Mouse (Mus musculus) adrenal gland, postnatal 36 days (tissue): Measurements from ENCODE around the gene Itga10. TPM values are rescaled to one million over a fixed set of nuclear protein-coding genes. Genes with fewer than 3 reads are reported as not detected.
"Not testable (repeated sequence)": the region's sequence is repeated elsewhere in the genome, so short reads cannot be mapped to it uniquely, and the experiment has no call there.

Experiments used
- DNase-seq, 2 experiments: peaks; one replicate each; pipeline ENCODE4 v3.0.0; 2021; ENCODE audit warnings: mixed read lengths in 1 of 2
- long read RNA-seq, 2 experiments: library from polyadenylated mRNA; stranded (forward); transcript quantifications; one replicate each; pipeline ENCODE4 v2.0.0; 2021; ENCODE audit warnings: borderline sequencing depth in 2 of 2
- total RNA-seq, 2 experiments: library from RNA; stranded (reverse); gene quantifications; 2 replicates each; pipeline ENCODE4 v1.2.3; 2021

Gene Itga10
- 1 to 10 TPM; 1.3 to 2.3 TPM for total RNA-seq
- long read RNA-seq, experiment 1 = 0 reads
- long read RNA-seq, experiment 2 = 0 reads

DNA sequence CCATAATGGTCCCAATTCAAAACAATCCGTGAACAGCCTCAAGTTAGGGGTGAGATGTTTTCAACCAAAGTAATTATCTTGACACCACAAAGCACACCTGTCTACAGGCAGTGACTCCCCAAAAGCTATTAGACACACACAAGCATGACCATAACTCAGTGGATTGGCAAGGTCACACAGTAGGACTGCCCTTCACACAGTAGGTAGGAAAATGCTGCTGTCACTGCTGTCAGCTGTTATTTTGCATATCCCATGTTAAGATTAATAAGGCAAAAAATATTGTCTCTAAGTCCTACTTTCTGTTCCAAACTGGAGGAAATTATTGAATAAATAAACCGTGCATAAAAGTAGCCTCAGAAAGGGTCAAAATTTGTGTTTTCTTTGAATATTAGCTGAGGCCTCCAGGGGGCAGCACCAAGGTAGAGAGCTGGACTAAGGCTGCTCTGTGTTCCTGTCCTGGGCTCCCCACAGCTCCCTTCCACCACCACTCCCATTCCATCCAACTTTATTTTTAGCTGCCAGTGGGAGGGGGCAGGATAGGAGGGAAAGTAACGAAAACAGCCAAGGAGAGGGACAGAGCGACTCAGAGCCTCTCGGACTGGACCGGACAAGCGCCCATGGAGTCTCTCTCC, at the start of gene Itga10:
Gene Itga10 (plus strand): TSS at position 567 of the 632 bp plus-strand sequence.
- peak; percentile 27 to 58 for DNase-seq

DNA sequence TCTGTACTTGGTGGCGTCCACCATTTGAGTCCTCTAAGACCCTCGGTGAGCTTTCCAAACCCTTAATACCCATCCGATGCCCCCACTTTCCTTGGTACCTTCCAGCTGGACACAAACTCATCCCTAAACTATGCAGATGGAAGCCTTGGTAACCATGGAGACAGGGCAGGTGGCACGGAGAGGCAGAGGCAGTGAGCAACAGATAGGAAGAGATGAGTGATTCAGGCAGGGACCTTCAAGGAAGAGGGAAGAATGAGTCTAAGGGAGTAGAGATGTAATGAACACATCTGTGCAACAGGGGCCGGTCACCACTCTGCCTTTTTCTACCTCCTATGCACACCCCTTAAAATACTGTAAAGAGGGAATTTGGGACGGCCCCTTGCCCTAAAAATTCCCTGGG, 49.7 kb upstream of the Itga10 start:
- no peak for DNase-seq

DNA sequence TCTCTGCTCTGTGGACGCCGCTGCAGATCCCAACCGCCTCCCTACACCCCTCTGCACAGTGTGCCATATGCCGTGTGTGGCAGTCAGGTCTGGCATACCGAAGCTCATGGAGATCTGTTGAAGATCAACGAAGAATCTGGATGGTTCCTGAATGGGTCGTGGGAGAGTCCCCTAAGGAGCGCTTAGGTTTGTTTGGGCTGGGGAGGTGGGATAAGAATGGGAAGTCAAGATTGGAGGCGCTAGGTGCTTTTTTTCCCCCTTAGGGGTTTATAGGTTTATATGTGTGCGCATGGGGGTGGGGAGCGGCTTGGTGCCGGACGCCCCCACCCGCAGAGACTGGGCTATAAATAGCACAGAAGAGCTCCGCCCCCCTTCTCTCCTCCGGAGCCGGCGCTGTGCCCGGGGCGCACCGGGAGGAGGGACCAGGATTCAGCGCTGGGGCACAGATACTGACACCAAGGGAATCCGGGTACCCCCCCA, 49.1 kb upstream of the Itga10 start, which contains the start of gene Ankrd34a:
Gene Ankrd34a (plus strand): TSS at position 409 of the 480 bp plus-strand sequence.
- peak; percentile 68 to 80 for DNase-seq

DNA sequence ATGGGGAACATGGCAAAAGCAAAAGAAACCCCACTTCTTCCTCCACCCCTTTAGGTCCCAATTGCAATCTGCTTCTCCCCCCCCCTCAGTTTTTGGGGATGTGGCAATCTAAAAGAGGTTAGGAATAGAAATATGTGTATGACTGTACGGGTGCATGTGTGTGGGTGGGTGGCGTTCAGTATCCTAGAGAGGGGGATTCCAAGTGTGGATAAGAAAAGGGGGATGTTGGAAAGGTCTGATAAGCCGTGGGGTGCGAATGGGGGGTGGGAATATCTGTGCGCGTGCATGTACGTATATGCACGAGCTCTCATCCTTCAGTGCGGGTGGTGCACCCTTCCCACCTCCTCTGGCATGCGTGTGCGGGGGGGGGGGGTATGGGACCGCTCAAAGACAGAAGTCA, 48.5 kb upstream of the Itga10 start:
- no peak for DNase-seq

DNA sequence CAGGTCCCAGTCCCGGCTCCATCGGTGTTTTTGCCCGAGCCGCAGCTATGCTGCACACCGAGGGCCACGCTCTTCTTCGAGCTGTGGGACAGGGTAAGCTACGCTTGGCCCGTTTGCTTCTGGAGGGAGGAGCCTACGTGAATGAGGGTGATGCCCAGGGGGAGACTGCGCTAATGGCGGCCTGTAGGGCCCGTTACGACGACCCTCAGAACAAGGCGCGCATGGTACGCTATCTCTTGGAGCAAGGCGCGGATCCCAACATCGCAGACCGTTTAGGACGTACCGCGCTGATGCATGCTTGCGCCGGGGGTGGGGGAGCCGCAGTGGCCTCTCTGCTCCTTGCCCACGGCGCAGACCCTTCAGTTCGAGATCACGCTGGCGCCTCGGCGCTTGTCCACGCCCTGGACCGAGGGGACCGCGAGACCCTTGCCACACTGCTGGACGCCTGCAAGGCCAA, 47.9 kb upstream of the Itga10 start:
- peak; percentile 40 to 57 for DNase-seq

DNA sequence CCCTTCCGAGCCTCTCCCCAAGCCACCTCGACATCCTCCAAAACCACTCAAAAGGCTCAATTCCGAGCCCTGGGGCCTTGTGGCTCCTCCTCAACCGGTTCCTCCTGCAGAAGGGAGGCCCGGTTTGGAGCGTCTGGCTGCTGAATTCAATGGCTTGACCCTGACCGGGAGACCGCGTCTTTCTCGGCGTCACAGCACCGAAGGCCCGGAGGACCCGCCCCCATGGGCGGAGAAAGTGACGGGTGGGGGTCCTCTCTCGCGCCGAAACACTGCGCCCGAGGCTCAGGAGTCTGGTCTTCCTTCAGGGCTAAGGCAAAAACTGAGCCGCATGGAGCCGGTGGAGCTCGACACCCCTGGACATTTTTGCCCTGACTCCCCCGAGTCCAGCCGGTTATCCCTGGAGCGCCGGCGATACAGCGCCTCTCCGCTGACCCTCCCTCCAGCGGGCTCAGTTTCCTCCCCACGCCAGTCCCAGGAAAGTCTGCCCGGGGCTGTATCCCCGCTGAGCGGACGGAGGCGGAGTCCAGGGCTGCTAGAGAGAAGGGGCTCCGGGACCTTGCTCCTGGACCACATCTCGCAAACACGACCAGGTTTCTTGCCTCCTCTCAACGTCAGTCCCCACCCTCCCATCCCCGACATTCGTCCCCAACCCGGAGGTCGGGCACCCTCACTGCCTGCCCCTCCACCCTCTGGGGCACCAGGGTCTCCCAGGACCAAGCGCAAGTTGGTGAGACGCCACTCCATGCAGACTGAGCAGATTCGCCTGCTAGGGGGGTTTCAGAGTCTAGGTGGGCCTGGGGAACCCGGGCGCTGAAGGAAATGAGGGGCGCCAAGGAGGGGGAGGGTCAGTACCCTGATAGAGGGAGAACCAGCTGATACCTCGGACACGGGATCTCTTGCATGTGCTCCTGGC, 47.0 kb upstream of the Itga10 start:
- DNase-seq = peak; percentile 83 to 89

DNA sequence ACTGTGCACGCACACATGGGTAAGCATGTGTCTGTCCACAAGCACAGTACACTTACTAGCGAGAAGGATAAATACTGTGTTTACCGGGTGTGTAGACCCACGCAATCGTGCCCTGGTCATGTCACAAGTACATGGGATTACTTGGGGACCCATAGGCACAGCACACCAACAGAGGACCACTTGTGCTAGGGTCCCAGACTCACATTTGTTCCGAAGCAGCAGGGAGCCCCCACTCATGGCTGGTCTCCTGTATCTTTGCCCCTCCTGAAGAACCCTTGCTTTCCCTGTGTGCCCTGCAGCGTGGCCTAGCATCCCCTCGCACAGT, 46.4 kb upstream of the Itga10 start:
- no peak for DNase-seq

DNA sequence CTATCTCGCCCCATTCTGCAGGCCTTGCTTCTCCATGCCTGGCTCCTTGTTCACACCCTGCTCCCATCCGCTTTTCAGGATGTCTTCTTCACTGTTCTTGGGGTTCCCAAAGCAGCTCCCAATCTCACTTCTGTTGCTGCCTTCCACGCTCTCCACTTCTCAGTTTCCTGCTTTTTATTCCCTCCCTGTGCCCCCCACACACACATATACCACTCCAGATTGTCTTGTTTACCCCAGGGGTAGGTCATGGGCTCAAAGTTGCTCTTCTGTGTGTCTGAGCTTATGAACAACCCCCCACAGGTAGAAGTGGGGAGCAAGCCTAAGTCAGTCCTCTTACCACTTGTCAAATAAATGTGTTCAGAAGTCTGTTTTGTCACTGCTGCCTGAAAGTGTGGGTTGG, 46.0 kb upstream of the Itga10 start:
- DNase-seq = no peak

DNA sequence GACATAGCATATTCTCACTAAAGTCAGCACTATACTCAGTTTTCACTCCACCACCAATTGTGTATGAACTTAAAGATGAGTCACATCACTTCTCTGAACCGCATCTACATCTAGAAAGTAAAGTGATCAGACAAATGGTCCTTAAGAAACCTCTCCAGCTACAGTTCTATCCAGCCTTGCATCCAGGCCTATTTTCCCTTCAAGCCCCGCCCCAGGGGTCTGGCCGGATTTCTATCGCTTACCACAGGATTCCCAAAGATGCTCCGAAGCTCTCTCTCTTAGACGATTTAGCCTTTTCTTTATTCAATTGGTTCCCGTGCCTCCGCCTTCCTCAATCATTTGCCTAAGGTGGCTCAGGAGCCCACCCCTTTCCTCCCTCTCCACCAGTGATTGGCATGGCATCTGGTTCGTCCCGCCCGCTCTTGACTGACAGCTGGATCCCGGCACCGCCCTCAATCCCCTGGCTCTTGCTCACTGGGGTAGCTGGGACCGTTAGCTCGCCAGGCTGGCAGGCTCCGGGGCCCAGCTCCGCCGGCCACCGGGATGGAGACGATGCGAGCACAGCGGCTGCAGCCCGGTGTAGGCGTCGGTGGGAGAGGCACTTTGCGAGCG, 44.6 kb upstream of the Itga10 start, which contains the start of gene Lix1l:
Gene Lix1l (plus strand): TSS at position 511 of the 612 bp plus-strand sequence.
- DNase-seq = peak; percentile 95 to 96

DNA sequence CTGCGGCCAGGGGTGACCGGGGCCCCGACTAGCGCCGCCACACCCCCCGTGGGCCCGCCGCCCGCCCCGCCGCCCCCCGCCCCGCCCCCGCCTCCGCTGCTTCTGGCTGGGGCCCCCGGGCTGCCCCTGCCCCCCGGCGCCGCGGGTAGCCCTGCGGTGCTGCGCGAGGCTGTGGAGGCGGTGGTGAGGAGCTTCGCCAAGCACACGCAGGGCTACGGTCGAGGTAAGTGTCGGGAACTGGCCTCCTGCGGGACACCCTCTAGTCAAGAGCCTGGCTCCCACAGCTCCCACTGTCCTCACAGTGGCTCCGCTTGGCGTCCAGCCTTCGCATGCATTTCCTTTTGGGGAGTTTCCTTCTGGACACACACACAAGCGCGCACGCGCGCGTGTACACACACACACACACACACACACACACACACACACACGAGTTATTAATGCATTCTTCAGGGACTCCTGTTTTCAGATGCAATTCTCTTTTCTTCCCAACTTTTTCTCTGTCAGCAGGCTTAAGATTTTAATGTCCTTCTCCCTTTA, 44.1 kb upstream of the Itga10 start:
- DNase-seq = peak; percentile 82 to 84

DNA sequence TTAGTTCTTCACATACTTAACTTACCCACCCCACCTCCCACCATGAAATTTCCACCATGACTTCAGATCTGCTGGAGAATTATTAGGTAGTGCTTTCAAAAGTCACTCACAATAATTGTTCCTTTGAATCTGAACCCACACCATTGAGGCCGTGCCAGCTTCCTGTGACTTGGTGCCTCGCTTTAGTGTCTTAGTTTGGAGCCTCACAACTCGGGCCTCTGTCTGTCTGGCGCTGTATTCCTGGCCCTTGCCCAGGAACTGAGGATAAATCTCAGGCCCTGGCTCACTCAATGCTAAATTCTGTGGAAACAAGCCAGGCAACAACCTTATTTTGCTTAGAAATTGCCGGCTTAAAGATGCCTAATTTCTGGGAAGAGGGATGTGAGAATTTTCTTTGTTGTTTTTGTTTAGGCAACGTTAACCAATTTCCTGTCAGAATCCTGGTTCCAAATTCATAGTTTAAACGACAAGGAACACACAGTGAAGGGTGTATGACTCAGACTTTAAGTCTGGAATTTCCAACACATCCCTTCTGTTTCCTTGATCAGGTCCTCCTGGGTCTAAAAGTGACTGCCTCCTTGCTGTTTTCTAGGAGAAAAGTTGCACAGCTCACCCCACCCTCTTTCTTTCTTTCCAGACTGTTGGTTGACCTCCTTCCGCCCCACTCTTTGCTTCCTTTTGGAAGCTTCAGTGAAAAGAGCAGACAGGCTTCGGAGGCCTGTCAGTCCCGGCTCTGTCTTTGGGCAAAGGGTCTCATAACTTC, 43.3 kb upstream of the Itga10 start:
- DNase-seq = peak; percentile 65 to 70

DNA sequence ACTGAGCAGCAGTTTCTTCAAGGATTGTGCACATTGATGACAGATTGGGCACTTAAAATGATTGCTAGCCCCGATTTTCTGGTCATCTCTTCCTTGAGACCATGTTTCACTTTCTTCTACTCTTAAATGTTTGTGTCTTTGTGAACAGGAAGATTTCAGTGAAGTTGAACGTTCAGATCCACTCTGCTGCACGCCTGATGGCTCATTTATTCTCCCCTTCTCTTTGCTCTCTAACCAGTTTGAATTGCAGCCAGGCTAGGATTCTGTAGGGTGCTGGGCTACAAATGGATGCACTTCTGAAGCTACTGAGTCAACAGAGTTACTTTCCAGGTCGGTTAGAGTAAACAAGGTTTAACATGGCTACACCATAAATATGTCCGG, 42.7 kb upstream of the Itga10 start:
- DNase-seq = no peak

DNA sequence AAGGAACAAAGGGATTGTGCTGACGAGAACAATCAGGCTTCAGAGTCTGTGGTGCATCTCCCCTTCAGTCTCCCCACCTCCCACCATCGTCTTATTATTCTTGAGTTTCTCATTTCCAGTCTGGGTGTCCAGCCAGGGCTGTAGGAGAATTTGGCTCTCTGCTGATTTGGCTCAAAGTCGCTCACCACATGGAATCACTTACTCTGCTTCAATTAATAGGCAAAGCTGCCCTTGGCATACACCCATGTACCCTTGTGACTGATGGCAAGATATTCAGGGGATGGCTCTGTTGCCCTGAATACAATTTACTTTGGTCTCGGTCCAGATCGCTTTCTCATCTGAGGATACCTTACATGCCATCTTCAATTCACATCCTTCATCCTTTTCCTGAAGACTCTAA, 42.1 kb upstream of the Itga10 start:
- DNase-seq = peak in 1 of 2 experiments; percentile 35

DNA sequence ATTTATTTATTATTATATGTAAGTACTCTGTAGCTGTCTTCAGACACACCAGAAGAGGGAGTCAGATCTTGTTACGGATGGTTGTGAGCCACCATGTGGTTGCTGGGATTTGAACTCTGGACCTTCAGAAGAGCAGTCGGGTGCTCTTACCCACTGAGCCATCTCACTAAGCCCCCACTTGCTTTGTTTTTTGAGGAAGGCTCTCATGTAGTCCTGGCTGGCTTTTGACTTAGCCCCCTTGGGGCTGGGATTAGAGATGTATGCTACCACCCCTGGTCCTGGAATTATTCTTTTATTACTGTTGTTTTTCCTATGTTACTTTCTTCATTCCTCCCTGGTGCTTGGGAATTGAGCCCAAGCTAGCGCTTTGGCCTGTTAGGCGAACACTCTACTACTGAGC, 39.4 kb upstream of the Itga10 start:
- not testable (repeated sequence) for DNase-seq

DNA sequence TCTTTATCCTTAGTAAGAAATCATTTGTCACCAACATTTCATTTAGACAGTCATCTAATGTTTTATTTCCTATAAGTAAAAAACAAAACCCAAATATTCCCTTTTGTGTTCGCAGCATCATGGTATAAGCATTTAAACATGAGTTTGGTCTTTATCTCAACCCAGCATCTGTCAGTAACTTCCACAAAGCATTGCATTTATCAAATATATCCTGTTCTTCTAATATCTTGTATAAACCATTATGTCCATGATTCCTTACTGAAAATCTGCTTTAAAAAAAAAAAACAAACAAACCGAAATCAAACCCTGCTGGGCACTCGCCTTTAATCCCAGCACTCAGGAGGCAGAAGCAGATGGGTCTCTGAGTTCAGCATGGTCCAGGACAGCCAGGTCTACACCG, 38.8 kb upstream of the Itga10 start:
- no peak for DNase-seq

DNA sequence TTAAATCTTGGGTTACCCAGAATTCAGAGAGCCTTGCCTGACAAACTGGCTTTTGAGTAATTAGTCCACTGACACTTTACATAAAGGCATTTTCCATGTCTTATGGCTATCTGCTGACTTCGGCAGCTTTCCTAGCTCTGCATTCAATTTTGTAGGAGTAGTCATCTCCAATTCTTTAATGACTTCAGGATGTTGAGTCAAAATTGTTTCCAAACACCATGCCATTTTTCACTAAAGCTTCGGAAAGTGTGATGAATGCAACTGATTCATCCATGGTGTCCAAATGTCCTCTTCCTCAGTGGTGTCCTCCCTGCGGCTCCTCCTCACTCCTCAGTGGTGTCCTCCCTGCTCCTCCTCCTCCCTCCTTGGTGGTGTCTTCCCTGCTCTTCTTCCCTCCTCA, 27.4 kb upstream of the Itga10 start:
- DNase-seq = no peak

DNA sequence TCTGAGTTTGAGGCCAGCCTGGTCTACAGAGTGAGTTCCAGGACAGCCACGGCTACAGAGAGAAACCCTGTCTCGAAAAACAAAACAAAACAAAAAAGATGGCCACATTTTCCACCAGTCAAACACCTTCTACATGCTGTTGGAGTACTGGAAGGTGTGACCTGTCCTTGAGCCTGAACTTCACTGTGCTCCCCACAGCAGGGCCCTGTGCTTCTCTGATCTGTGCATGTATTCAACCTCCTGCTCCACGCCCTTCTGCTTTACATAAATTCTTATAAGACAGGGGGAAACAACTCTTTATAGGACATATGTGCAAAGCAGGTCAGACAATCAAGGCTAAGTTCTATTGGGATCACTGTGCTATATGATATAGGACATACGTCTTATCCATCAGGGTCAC, 22.2 kb upstream of the Itga10 start:
- no peak for DNase-seq

DNA sequence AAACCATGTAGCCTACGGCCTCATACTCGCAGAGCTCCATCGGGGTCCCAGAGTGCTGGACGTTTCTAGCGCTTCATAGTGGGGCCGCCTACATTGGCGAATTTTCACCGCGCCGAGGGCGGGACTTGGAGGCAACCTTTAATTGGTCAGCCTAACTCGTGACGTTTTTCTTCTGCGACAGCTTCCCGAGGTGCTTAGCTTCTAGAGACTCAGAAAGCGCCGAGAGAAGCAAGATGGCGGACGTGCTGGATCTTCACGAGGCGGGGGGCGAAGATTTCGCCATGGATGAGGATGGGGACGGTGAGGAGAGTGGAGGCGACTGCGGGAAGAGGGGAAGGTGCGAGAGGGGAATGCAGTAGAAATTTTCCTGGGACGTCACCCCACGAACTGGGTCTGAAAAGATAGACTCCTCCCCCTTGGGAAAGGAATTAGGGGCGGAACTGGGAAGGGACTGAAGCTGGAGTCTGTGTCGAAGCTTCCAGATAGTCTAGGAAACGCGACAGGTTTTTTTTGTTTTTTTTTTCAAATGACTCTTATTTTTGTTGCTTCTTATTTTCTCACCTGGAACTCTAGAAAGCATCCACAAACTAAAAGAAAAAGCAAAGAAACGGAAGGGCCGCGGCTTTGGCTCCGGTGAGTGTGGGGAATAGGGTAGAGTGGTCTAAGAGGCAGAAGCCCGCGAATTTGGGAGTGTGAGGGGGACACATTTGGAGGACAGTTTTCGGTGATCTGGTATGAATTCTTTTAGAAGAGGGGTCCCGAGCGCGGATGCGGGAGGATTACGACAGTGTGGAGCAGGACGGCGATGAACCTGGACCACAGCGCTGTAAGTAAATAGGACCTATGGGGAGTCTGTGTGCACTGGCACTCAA, 15.4 kb upstream of the Itga10 start, which contains the start of gene Rbm8a:
Gene Rbm8a (plus strand): TSS at position 205 of the 872 bp plus-strand sequence.
- DNase-seq = peak; percentile 95 to 96

DNA sequence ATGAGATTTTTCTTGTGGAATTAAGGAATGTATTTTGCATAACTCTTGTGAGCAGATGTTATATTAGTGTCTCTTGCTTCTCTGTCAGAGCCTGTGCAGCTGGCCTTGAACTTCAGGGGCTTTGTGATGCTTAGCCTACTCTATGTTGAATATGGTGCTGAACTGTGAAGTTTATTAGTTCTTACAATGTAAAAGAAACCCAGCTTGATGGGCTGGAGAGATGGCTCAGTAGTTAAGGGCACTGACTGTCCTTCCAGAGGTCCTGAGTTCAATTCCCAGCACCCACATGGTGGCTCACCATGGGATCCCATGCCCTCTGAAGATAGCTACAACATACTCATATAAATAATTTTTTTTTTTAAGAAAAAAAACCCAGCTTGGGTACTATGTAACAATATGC, 13.3 kb upstream of the Itga10 start:
- DNase-seq = no peak

DNA sequence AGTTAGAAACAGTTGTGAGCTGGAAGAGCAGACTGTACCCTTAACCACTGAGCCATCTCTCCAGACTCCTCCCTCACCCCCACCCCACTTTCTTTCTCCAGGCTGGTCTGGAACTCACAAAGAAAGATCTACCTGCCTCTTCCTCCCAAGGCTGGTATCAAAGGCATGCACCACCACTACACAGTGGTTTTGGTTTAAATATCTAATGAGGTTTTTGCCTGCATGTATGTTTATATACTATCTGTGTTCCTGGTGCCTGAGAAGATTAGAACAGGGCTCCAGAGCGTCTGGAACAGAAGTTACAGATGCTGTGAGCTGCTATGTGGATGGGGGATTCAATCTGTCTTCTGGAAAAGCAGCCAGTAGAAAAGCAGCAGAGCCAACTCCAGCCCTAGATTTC, 11.4 kb upstream of the Itga10 start:
- no peak for DNase-seq
